Mouse (Mus musculus): Measurements from ENCODE around the gene Gm9887.
"Not testable (repeated sequence)": the region's sequence is repeated elsewhere in the genome, so short reads cannot be mapped to it uniquely, and the experiment has no call there.

Gm9887 gene

DNA sequence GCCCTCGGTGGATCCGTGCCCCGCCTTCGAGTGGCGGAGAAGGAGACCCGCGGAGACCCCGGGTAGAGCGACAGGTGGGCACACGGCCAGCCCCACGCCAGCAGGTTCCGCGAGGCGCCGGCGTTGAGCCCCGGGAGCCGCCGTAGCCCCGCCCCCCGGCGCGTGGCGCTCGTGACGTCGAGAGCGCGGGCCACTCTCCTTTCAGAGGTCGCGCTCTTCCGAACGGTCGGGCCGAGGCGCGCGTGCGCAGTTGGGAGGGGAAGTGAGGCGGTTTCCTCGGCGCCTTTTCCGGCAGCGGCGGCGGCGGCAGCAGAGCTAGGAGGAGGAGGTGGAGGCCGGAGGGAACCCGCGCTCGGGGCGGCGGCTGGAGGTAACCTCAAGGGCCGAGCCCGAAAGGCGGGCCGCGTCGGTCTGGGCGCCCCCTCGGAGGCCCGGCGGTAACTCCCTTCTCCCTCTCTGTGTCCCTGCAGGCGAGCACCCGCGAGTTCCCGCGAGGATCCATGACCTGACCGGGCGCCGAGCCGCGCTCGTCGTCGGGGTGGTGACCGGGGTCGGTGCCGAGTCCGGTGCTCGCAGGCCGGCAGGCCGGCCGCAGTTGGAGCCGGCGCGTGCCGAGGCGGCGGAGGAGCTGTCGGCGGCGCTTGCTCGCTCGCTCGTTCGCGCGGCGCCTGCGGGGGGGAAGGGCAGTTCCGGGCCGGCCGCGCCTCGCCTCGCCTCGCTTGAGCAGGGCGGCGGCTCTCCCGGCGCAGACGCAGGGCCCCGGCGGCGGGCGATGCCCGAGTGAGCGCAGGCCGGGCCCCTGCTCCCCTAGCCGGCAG, at the start of gene Gm9887, which contains the start of gene Arf6:
Gm9887 (minus strand) TSS at position 605 of the 818 bp plus-strand sequence.
Arf6 (plus strand) TSS at position 297 of the 818 bp plus-strand sequence.
- peak; percentile 99 for DNase-seq

DNA sequence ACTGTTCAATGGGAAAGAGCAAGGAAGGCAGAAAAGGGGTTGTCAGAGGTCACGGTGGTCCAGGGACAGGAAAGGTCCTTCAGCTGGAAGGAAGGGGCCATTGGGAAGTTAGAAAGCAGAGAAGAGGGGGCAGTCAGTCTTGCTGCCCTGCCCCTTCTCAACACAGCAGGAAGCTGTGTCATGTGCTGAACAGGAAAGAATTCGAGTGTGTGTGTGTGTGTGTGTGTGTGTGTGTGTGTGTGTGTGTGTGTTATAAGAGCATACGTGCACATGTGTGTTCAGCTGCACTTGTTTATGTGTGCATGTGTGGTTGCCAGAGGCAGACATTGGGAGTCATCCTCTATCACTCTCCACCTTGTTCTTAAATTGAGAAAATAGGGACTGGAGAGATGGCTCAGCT, 48.5 kb upstream of the Gm9887 start:
- no peak for DNase-seq

DNA sequence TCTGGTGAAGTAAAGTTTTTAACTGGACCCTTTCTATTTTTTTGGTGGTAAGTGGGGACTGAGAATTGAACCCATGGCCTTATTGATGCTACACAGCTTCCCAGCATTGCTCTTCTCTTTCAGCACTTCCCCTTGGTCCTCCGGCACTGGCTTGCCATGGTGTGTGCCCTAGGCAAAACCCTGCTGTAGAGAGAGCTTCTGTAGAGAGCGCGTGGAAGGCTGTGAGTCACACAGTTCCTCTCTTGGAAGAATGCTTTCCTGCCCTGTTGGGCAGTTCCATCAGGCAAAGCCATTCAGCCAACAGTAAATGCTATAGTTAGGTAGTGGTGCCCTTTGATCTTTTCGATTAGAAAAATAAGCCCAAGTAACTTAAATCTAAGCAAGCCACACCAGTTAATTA, 47.3 kb upstream of the Gm9887 start:
- no peak for DNase-seq

DNA sequence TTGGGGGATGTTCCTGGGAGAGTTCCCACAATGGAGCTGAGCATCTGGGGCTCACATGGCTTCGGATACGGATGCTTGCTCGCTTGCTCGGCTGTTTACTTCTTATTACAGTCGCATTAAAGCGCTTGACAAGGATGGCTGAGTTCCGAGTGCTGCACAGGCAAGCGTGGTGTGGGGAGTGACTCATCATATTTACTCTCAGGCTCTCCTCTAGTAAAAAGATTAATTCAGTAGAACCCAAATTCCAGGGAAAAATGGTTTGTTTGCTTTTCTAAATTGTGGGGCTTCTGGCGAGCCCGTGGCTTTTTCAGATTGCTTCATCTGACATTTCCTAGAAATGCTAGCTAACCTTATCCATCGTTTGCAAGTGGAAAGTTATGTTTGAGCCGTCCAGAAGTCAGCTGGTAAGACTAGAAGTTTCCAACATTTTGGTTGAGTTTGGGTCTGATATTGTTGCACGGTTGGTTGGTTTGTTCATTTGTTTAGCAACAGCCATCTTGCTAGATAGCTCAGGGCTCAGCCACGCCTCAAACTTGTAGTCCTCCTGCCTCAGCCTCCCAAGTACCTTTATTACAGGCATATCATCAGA, 46.9 kb upstream of the Gm9887 start:
- DNase-seq = no peak

DNA sequence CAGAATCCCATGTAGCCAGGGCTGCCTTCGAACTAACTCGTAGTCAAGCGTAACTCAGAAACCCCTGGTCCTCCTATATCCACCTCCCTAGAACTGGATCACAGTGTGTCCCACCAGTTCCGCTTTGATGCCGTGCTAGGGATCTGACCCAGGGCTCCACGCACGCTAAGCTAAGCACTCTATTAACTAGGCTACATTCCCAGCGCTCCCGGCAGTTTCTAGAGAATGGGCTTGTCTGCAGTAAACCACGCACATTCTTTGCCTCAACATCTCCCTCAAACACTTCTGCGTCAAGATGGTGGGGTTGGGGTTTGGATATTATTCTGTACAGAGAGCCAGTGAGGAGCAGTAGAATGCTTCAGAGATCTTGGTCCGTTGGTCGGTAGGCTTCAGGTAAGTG, 46.3 kb upstream of the Gm9887 start:
- DNase-seq = no peak

DNA sequence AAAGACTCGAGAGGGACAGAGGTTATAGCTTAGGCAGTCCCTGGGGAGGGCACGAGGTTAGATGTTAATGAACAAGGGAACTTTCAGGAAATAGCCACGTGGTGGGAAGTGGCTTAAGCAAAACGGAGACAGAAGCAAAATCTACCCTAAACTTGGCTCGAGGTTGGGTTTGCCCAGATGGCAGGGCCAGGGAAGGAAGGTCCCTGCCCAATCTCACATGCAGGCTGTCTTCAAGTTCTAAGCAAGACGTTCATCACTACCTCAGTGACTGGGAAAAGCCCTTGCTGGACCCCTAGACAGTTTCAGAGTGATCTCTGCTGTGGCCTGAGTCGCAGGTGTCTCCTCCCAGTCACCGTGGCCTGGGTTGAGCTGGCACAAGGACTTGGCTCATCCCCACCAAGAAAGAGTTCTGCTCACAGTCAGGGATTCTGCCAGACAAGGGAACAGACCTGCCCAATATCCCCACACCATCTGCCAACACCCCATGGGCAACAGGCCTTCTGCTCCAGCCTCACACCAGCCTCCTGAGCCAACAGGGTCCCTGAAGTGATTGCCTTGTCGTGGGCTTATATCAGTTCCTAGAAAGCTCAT, 45.5 kb upstream of the Gm9887 start:
- DNase-seq = no peak

DNA sequence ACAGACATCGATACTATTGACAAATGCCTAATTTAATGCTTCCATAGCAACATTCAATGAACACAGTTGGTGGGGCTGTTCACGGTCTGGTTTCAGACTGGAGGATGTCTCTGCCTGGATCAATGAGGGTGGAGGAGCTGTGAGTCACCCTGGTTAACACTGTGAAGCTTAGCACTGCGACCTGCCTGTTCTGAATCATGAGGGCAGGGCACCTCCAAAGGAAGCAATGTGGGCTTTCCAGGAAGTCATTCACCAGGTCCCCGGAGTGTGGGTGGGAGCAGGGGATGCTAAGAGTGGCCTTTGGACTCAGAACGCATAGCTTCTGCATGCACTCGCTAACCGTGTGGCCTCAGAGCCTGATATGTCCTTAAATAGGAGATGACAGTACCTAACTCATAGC, 44.5 kb upstream of the Gm9887 start:
- DNase-seq = no peak

DNA sequence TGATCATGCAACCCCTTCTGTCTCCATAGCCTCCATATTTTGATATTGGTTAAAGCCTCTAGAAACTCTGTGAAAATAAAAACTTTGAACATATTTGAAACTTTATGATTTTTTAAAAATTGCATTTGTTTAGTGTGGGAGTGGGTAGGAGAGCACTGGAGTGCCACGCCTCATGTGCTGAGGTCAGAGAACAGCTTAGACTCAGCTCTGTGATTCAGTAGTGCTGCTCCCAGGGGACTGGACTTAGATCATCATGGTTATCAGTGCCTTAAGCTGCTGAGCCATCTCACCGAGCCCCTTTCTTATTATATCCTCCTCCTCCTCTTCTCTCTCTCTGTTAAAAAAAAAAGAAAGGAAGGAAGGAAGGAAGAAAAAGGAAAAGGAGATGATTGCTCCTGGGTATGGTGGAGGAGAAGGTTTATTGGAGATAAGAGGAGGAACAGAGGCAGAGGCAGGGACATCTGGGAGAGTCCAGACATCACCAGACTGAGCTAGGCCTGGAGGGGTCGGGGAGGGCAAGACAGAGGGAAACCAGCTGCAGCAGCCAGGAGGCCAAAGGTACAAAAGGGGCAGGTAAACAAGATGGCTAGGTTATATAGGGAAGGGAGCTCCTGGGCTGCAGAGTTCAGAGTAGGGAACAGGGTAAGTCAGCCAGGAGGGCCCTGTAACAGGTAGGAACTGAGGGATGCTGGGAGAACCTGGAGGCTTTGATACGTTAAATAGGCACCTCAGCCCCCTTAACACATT, 42.7 kb upstream of the Gm9887 start:
- no peak for DNase-seq

DNA sequence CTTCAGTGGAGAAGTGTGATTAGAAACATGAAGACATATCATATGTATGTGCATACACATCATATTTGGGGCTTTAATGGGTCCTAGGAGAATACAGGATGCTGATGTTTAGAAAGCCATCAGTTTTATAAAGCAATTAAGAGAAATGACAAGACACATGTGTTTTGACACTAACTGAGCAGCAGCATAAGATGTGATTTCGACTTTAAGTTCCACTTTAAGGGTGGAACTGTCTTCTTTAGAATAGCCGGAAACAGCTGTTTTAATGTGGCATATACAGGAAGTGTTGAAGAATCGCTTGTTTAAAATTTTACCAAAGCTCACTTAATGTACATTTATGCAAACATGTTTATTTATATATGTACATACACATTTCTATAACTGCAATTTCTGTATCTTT, 41.0 kb upstream of the Gm9887 start:
- DNase-seq = no peak

DNA sequence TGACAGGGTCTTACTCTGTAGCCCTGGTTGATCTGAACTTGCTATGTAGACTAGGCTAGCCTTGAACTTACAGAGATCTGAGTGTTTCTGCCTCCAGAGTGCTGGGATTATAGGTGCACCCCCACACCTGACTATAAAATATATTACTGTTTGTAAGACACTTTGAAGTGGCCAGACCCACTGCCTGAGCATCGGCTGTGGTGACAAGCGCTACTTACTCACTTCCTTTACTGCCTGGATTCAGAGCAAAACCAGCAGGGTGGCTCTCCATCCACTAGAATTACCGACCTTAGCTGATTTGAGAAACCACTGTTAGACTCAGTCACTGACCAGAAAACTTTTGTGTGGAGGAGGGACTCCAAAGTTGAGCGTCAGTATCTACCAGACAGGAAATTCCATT, 39.7 kb upstream of the Gm9887 start:
- no peak for DNase-seq

DNA sequence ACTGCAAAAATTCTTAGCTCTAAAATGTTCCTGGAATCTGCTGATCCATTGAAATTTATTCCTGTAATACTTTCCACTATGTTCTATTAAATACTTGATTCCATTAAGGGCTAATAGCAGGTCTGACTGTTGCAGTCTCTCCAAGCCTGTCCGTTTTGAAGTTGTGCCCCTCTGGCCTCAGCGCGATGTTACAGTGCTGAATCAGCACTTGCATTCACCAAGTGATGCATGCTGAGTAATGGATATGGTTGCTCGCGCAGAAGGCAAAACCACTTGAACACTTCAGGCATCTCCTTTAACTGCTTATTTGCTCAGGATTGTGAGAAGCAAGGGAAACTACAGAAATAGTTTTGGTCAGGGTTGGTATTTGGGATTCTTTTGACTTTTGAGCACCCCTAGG, 38.5 kb upstream of the Gm9887 start:
- no peak for DNase-seq

DNA sequence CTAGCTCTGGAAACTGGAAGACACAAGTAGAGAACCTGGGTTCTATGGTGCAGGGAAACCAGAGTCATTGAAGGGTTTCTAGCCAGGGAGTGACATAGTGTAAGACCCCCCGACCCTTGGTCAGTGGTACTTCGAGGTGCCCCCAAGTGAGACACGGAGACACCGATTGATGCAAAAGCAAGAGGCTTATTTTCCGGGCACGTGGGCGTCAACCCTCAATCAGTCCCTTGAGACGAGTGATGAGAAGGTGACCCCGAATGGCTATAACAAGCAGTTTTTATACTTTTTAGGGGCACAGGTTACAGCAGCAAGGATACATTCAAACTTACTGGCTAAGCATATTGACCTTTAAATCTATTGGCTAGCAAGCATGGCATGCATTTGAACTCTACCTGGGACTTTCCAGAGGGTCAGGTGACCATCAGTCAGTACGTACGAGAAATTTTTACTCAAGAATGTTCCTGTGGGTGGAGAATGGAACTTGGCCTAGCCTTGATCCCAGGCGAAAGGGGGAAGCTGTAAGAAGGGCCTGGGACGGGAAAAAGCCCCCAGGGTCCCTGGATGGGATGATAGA, 30.4 kb upstream of the Gm9887 start:
- DNase-seq = no peak

DNA sequence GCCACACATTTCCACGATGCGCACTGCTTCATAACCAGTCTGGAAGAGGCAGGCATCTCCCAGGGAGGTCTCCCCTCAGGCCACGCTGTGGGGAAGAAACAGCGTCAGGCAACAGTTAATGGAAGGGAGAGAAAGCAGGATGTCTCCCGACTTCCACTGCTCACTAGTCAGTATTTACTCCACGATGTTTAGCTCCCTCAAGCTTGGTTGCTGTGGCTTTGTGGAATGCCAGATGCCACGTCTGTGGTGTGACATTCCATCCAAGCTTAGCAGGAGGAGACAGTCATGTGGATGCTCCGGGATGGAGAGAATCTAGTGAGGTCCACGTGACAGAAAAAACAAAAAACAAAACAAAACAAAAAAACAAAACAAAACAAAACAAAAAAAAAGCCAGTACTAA, 29.8 kb upstream of the Gm9887 start:
- DNase-seq = no peak

DNA sequence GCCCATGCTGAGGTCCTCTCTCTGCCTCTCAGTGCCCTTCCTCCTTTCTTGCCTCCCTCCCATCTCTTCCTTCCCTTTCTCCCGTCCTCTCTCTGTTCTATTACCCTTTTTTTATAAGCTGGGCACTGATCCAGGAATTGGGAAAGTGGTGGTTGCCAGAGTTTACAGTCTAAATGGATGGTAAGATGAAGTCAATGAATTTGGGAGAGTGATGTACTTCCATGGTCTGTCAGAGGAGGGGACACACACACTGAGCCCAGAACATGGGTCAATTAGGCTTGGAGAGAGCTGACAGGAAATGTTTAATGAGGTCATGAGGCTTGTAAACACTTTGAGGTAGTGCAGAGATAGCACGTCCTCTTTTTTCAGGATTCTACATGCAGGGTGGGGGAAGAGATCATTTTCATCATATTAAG, 28.6 kb upstream of the Gm9887 start:
- DNase-seq = no peak

DNA sequence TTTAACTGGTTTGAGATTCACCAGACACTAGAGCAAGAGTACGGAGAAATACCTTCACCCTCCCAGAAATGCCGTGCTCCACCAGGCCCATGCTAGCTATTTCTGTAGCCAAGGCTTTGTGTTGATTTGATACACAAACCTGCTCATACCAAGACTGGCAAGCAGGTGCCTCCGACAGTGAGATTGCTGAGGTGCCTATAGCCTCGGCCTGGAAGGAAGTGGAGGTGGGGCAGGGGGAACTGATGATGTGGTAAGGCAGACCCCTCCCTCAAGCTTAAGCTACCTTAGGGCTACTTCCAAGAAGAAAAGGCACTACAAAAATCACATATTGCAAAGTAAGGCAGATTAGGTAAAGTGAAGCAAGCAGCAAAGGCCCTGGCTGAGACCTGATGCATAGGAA, 28.1 kb upstream of the Gm9887 start:
- DNase-seq = no peak

DNA sequence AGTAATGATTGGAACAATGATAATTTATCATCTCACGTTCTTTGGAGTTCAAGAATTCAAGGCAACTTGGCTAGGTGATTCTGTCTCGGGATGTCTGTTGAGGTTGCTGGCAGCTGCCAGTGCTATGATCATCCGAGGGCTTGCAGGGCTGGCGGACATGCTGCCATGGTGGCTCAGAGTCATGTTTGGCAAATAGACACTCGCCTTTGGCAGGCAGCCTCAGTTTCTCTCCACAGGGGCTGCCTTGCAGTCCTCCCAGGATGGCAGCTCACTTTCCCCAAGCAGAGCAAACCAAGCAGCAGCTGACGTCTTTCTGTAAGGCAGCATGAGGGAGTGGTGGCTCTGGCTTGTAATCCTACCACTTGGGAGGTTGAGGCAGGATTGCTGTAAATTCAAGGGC, 22.2 kb upstream of the Gm9887 start:
- no peak for DNase-seq

DNA sequence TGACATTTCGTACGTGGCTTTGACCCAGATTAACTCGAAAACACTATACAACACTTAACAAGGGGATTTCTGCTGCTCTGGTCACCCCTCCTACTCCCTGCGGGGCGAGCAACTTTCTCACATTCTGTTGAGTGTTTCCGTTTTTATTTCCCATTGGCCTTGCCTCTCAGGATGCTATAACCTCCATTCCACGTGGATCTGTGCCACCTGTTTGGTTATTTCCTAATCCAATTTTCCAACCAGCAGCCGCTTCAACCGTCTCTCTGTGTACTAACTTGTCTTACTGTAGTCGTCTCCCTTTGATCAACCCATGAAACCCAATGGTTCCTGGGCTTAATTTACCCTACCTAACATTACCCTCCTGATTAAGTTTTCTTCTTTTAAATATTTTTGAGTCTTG, 20.8 kb upstream of the Gm9887 start:
- no peak for DNase-seq

DNA sequence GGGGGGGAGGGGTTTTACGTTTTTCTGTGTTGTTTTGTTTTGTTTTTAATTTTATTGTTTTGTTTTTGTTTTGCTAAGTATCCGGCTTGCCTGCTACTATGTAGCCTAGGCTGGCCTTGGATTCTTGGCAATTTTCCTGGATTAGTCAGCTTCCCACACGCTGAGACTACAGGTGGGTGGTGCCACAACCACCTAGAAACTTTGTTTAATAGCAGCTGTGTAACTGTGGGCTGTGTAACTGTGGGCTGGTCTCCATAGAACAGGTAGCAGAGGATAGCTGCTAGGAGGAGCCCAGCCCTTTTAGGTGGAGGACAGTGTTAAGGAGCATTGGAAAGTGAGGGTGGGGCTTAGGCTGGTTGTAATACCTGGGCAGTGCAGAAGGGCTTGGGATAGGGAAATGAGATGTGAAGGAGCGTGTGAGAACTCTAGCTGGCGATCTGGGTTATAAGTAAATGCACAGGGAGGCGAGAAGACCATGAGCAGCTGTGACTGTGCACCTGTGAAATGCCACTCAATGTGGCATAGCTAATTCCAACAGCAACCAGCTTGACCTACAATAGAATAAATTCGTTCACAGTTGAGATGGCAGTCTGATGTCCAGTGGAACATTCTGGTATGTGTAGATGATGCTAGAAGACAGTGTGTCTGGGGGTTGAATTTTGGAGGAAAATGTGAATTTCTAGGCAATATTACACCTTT, 17.9 kb upstream of the Gm9887 start:
- no peak for DNase-seq

DNA sequence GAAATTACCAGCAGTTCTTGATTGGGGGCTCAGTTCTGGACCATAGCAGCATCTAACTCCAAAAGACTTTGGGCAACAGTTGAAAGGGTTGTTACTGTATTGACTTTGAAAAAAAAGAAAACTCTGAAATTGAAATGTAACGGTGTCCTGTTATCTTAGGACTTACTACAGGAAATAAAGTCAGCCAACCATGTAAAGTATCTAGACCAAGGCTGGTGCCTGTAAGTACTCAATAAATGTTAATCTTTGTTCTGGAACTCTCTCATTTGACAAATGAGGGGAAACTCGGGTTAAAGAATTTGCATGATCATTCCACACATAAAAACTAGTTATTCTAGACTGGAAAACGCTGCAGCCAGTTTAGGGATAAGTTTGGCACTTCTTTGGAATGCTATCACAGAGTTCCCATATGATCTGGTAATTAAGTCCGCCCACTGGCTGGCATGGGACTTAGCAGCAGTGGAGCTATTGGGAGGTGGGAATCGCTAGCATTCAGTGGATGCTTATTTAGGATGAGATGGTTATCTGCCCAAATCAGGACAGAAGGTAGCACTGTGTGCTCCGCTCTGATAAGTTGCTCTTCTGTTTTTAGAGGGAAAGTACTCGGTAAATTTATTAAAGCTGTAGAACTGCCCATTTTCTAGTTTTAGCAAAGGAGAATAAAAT, 17.1 kb upstream of the Gm9887 start:
- DNase-seq = no peak

DNA sequence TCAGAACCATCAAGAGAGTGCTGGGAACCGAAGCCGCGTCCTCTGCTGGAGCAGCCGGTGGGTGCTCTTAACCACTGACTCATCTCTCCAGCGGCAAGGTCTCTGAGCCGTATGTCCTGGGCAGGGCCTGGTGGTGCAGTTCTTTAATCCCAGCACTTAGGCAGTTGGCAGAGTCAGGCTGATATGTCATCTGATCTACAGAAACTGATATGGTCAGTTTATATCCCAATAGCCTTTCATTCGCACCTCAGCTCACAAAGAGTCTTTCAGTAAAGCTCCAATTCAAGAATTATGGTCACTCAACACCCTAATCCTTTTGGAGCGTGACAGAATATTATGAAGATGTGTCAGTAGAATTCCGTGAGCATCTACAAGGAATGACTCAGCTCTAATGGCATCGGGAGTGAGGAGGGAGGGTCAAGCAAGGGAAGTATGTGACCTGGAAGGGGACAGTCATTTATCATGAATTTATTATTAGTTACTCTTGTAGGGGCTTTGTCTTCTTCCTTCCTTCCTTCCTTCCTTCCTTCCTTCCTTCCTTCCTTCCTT, 16.1 kb upstream of the Gm9887 start:
- DNase-seq = no peak

DNA sequence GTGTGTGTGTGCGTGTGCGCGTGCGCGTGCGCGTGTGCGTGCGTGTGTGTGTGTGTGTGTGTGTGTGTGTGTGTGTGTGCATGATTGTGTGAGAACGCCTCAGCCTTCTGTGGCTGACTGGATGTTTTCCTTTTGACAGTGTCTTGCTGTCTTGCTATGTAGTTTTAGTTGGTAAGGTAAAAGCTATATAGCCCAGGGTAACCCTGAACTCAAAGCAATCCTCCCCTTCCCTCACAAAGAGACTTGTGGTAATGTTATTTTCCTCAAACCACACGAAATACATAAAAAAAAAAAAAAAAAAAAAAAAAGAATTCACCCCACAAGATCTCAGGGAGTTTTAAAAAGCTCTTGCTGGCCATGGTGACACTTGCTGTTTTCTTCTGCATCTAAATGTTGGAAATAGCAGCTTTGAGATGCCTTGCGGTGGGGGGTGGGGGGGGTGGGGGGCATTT, 14.0 kb upstream of the Gm9887 start:
- not testable (repeated sequence) for DNase-seq

Data from liver (tissue).